Mouse (Mus musculus): ENCODE measurements around the gene D8Ertd738e. TPM values are rescaled to one million over a fixed set of nuclear protein-coding genes. Genes with fewer than 3 reads are reported as not detected.

D8Ertd738e gene
- polyA plus RNA-seq, 1 experiment: not detected

- WGBS: 14% methylated on average over 19 of the region's 19 CpGs
These were observed 11.8 kb downstream of the D8Ertd738e start for GRCm38 (mm10) chr8:84237542-84238229.

GRCm38 (mm10) chr8:84236998-84237473 lies 12.5 kb downstream of the D8Ertd738e start, which contains the start of gene Zswim4:
Gene Zswim4, minus strand, starts transcription at chr8:84237055.
- Histone ChIP-seq H3K4me3 (ENCODE audit: insufficient read depth, low read depth, low read length) (peak within 1 kb of the TSS; percentile 73), H3K4me1 (ENCODE audit: control insufficient read depth, insufficient read depth, low read length) (peaks cover 14% of the 10 kb centered on the region), H3K27ac (ENCODE audit: insufficient read depth, low read depth, low read length) (peak within 1 kb of the TSS; percentile 42; the same call in 1 of the 2 replicates)
- TF ChIP-seq CTCF (IDR thresholded peaks at IDR 0.05; ENCODE audit: insufficient read depth, low read depth, low read length): no peak
- peak; percentile 43; the same call in 1 of the 2 replicates for TF ChIP-seq POLR2A (IDR thresholded peaks at IDR 0.05; ENCODE audit: insufficient read depth, low read depth, low read length)
- WGBS: under 1% methylated on average over 35 of the region's 35 CpGs

More at GRCm38 (mm10) chr8:84237542-84238229, 11.8 kb downstream of the D8Ertd738e start:
- H3K4me3 ChIP-seq (ENCODE audit: insufficient read depth, low read depth, low read length): peak overlapping the region; percentile 62
- peak overlapping the region; percentile 42; the same call in 1 of the 2 replicates for H3K27ac ChIP-seq (ENCODE audit: insufficient read depth, low read depth, low read length)
- H3K4me1 ChIP-seq (ENCODE audit: control insufficient read depth, insufficient read depth, low read length): peaks cover 14% of the 10 kb centered on the region
- TF ChIP-seq CTCF (IDR thresholded peaks at IDR 0.05; ENCODE audit: insufficient read depth, low read depth, low read length) (no peak), POLR2A (IDR thresholded peaks at IDR 0.05; ENCODE audit: insufficient read depth, low read depth, low read length) (no peak)

DNA sequence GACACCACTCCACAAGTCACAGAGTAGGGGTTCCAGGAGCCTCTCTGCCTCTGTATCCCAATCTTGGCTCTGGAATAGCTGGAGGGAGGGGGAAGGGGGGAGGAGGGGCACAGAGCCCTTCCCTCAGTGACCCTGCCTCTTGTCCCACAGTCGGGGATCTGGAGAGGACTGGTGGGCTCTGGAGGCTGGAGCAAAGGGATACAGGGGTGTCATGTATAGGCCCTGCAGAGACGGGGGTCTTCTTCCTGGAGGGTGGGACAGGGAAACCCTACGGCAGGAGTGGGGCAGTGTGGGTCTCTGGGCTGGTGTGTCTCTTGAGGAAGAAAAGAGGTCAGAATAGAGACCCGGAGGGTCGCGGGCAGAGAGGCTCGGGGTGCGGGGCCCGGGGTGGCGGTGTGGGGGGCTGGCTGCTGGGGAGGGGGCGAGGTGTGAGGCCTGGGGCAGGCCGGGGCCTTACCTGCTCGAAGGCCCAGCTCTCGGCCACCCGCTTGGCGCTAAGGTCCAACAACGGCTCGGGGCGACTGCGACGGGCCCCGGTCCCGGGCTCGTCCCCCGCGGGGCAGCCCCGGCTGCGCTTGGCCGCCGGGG lies 13.0 kb downstream of the D8Ertd738e start:
- peaks cover 14% of the 10 kb centered on the region for H3K4me1 ChIP-seq (ENCODE audit: control insufficient read depth, insufficient read depth, low read length)
- WGBS: 0% methylated on average over 22 of the region's 30 CpGs
- peak overlapping the region; percentile 73 for H3K4me3 ChIP-seq (ENCODE audit: insufficient read depth, low read depth, low read length)
- H3K27ac ChIP-seq (ENCODE audit: insufficient read depth, low read depth, low read length): no peak overlapping the region
- TF ChIP-seq CTCF (IDR thresholded peaks at IDR 0.05; ENCODE audit: insufficient read depth, low read depth, low read length) (no peak), POLR2A (IDR thresholded peaks at IDR 0.05; ENCODE audit: insufficient read depth, low read depth, low read length) (no peak)

GRCm38 (mm10) chr8:84235746-84236409 lies 13.6 kb downstream of the D8Ertd738e start:
- WGBS: 10% methylated on average over 10 of the region's 10 CpGs
- peak overlapping the region; percentile 73 for H3K4me3 ChIP-seq (ENCODE audit: insufficient read depth, low read depth, low read length)
- TF ChIP-seq CTCF (IDR thresholded peaks at IDR 0.05; ENCODE audit: insufficient read depth, low read depth, low read length): no peak
- TF ChIP-seq POLR2A (IDR thresholded peaks at IDR 0.05; ENCODE audit: insufficient read depth, low read depth, low read length): no peak
- H3K27ac ChIP-seq (ENCODE audit: insufficient read depth, low read depth, low read length): no peak overlapping the region
- peaks cover 14% of the 10 kb centered on the region for H3K4me1 ChIP-seq (ENCODE audit: control insufficient read depth, insufficient read depth, low read length)

DNA sequence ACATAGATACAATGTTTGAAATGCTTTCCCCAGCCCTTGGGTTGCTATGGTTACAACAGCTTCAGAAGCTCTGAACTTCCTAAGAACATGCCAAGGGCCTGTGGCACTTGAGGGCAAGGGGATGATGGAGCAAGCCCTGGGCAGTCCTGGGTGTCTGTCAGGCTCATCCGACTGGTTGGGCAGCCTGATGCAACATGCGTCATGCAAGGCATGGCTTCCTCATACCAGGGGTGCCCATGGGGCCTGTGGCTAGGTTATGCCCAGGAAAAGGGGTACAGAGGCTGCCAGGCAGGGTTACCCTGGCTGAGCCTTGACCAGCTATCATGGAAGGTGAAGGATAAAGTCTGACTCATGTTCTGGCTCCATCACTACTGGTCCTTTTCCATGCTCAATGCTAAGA lies 16.5 kb downstream of the D8Ertd738e start:
- 95% methylated on average over 2 of the region's 2 CpGs for WGBS
- peaks cover 14% of the 10 kb centered on the region for H3K4me1 ChIP-seq (ENCODE audit: control insufficient read depth, insufficient read depth, low read length)
- no peak overlapping the region for H3K27ac ChIP-seq (ENCODE audit: insufficient read depth, low read depth, low read length)
- TF ChIP-seq CTCF (IDR thresholded peaks at IDR 0.05; ENCODE audit: insufficient read depth, low read depth, low read length): no peak
- TF ChIP-seq POLR2A (IDR thresholded peaks at IDR 0.05; ENCODE audit: insufficient read depth, low read depth, low read length): no peak
- no peak overlapping the region for H3K4me3 ChIP-seq (ENCODE audit: insufficient read depth, low read depth, low read length)

DNA sequence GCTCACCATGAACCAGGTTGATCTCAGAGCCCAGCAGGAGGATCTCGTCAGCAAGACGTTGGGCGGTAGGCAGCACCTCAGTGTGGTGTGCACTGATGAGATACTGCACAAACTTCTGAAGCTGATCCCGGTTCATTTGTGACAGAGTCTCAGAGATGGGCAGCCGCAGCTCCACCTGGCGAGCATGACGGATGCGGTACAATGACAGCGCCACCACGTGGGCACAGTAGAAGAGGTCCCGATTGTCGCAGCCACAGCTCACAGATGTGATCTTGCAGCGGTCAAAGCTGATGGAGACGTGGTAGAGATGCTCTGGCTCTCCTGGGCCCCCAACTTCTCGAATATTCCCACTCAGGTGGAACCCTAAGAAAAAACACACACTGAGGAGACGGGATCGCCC lies 18.8 kb downstream of the D8Ertd738e start:
- H3K4me1 ChIP-seq (ENCODE audit: control insufficient read depth, insufficient read depth, low read length): peaks cover 9% of the 10 kb centered on the region
- H3K27ac ChIP-seq (ENCODE audit: insufficient read depth, low read depth, low read length): no peak overlapping the region
- TF ChIP-seq CTCF (IDR thresholded peaks at IDR 0.05; ENCODE audit: insufficient read depth, low read depth, low read length) (no peak), POLR2A (IDR thresholded peaks at IDR 0.05; ENCODE audit: insufficient read depth, low read depth, low read length) (no peak)
- 80% methylated on average over 17 of the region's 17 CpGs for WGBS
- H3K4me3 ChIP-seq (ENCODE audit: insufficient read depth, low read depth, low read length): no peak overlapping the region

- WGBS: 86% methylated on average over 21 of the region's 21 CpGs
- TF ChIP-seq POLR2A (IDR thresholded peaks at IDR 0.05; ENCODE audit: insufficient read depth, low read depth, low read length): no peak
- no peak for TF ChIP-seq CTCF (IDR thresholded peaks at IDR 0.05; ENCODE audit: insufficient read depth, low read depth, low read length)
- Histone ChIP-seq H3K4me1 (ENCODE audit: control insufficient read depth, insufficient read depth, low read length) (no peaks in the 10 kb centered on the region), H3K27ac (ENCODE audit: insufficient read depth, low read depth, low read length) (no peak overlapping the region), H3K4me3 (ENCODE audit: insufficient read depth, low read depth, low read length) (no peak overlapping the region)
These were observed 26.0 kb downstream of the D8Ertd738e start for GRCm38 (mm10) chr8:84223322-84224029.

- no peak overlapping the region for H3K4me3 ChIP-seq (ENCODE audit: insufficient read depth, low read depth, low read length)
- 94% methylated on average over 9 of the region's 9 CpGs for WGBS
These were observed 26.9 kb downstream of the D8Ertd738e start for GRCm38 (mm10) chr8:84222566-84223165.

More at GRCm38 (mm10) chr8:84222566-84223165, 26.9 kb downstream of the D8Ertd738e start:
- Histone ChIP-seq H3K4me1 (ENCODE audit: control insufficient read depth, insufficient read depth, low read length) (no peaks in the 10 kb centered on the region), H3K27ac (ENCODE audit: insufficient read depth, low read depth, low read length) (no peak overlapping the region)
- TF ChIP-seq CTCF (IDR thresholded peaks at IDR 0.05; ENCODE audit: insufficient read depth, low read depth, low read length): no peak
- no peak for TF ChIP-seq POLR2A (IDR thresholded peaks at IDR 0.05; ENCODE audit: insufficient read depth, low read depth, low read length)
